Mouse (Mus musculus): ENCODE measurements at regions not wholly inside any gene's neighbourhood (a gene's known extent, or its start where the extent isn't known, plus 50 kb on each side); places are given as distances from the start of the nearest gene placed in this dataset.

DNA sequence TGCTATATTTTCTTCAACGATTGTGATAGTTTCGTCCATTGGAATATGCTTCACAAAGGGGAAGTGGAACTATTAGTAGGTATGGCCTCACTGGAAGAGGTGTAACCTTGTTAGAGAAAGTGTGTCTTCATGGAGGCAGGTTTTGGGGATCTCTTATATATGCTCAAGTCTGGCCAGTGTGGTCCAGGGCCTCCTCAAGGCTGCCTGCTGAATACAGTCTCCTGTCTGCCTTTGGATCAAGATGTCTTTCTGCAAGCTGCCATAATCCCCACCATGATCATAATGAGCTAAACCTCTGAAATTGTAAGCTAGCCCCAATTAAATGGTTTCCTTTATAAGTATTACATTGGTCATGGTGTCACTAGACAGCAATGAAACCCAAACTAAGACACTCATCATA, 384.3 kb downstream of the Btbd3 start:
- DNase-seq (ENCODE audit: low read depth): no peak

DNA sequence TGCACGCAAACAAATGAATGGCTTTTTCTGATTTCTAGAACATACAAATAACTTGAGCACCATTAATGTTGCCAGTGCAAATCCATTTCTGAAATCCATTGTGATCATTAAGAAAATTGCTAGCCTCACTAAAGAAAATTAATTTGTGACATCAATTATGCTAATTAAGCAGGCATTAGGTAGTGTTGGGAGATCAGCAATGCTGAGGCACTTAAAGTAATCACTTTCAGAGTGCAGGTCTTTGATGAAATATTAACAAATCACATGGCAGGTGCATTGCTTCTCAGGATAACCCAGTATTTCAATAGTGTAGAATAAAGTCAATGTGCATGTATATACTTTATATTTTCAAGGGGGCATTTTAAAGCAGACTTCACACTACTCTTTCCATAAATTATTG, 385.0 kb downstream of the Btbd3 start:
- no peak for DNase-seq (ENCODE audit: low read depth)

DNA sequence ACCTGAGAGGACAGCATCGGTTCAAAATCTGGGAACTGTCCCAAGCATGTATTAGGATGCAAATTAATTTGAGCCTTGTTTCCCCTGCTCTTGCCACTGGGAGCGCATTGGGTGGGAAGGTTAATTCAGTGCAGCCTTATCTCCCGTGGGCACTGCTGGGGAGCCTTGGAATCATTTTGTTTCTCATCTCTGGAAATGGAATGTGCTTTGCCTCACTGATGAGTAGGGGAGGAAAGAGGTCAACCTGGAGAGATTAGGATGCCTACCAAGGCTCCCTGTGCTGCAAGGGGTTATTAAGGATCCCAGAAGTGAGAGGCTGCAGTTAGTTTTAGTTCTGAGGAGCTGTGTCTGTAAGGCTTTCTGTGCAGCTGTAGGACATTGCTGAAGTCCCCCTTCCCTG, 392.3 kb downstream of the Btbd3 start:
- no peak for DNase-seq (ENCODE audit: low read depth)

DNA sequence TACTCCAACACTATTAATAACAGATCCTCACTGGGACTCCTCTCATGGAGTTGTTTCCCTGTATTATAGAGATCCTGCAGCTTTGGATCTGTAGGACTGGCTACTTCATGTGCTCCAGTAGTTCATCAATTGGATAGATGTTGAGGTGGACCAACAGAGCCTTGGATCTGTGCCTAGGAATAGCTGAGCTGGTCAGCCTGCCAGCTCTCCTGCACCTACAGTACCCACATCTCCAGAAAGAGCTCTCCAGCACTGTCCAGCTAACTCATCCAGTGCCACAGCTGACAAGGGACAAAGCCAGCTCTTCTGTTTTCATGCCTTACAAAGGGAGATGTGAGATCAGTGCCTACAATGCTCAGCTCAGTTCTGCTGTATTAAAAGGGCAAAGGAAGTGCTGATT, 403.0 kb downstream of the Btbd3 start:
- no peak for DNase-seq (ENCODE audit: low read depth)

DNA sequence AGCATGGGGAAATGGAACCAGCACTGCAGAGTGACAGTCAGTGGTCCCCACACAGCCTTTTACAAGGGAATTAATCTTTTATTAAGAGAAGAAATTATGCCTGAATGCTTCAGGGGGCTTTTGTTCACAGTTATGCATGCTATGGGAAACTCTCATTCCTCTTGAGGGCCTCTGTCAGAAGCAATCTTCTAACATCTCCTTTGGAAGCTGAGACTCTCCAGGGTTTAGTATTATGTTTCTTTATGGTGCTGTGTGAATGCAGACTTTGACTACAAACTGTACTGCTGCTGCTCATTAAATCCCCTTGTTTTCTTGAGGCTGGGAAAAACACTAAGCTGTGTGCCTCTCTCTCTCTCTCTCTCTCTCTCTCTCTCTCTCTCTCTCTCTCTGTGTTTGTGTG, 413.9 kb downstream of the Btbd3 start:
- no peak for DNase-seq (ENCODE audit: low read depth)

DNA sequence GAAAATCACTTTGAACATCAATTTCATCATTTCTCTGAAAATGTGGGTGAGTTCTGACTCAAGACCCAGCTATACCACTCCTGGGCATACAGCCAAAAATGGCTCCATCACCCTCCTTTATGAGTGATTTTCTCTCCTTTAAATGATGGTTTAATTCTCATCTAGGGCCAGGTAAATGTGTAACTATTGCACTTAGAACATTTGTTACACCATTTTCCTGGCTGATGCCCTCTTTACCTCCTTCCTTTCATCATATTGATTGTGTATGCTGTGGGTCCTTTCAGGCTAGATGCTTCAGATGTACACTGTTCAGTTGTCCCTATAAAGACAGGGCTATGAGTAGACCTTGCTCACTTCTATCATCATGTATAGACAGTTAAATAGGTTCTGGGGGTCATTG, 418.4 kb downstream of the Btbd3 start:
- DNase-seq (ENCODE audit: low read depth): no peak

DNA sequence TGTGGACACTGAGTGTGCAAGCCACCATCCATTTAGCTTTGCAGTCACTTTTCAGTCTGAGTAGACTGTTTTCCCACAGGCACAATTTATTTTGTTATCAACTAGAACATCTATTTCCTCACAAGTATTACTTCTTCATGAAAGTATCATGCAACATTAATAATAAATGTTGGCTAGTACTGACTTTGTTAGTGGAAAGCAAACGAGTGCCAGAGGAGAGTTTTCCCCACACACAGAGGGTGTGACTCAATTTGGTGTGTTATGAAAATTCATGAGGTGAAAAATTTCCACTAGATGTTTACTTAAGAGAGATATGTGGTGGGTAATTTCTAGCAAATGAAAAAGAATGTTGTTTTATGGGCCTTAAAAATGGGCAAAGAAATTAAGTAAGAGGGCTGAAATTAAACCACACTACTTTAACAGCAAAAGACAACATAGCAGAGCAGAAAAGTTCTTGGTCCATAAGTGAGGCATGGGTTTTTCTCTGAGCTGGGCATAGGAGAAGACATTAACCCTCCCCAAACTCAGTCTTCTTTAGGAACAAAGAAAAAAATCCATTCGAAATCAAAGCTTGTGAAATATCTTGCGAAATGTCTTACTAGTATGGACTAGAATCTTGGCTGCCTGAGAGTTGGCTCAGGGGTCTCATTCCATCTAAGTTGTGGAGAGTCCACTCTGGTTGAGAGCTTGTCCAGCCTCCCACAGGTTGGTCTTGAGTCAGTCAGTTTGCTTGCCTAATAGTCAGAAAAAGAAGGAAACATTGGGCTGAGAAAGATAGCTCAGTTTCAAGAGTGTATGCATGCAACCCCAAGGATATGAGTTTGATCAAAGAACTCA, 419.1 kb downstream of the Btbd3 start:
- DNase-seq (ENCODE audit: low read depth): no peak

DNA sequence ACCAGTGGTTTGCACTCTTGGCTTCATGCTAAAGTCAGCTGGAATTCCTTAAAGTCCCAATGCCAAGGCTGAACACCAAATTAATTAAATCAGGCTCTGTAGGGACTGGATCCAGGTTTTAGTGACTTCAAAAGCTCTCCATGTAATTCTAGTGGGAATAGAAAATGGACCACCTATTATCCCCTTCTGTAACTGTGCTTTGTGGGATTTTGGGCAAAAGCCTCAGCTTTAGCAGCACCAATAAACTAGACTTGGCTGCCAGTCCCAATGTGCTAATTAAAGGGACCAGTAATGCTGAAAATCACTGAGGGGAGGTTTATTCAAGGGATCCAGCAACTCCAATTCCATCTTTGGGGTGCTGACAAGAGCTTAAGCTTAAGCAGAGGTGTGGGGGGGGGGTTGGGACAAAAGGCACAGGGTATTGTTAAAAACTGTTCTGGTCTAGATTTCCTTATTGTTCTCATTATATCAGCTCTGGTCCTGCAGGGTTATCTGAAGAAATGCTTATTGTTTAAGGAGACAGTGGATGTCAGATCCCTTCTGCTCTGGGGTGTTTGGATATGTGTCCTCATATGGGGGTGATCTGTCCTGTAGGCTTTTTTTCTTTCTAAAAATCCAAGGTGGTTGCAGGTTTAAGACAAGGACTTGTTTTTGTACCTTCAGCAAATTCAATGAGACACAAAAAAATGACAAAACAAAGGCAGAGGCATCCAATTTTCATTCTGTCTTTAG, 431.9 kb downstream of the Btbd3 start:
- no peak for DNase-seq (ENCODE audit: low read depth)

DNA sequence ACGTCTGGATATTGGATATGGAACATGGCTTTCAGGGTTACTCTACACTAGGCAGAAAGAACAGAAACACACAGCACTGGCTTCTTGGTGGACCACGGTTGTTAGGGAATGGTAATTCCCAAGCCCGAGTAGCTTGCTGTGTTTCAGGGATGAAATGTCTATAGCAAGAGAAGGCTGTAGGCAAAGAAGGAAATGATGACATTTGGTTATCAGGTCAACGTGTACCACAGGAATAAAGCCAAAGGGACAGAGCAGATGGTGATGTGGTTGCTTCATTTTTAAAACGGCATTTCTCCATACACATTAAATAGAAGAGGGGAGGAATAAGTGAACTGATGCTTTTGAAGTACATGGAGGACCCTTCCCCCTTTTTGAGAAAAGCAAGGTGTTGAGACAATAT, 433.1 kb downstream of the Btbd3 start:
- DNase-seq (ENCODE audit: low read depth): no peak

DNA sequence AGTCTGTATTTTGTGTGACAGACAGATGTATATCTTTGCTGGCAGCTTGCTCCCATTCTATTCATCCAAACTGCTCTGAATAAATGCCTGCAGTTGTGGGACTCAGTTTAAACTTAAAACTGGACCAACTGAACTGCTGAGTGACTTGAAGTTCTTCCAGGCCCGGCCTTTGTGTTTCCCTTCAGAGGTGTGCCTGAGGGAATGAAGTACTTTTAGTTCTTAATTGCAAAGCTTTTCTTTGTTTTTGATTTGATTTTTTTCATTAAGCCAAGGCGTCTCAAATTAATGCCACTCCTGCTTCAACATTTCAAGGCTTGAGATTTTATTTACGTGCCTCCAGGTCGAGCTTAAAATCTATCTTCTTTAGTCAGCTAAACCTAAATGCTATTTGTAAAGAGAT, 446.4 kb downstream of the Btbd3 start:
- DNase-seq (ENCODE audit: low read depth): no peak

DNA sequence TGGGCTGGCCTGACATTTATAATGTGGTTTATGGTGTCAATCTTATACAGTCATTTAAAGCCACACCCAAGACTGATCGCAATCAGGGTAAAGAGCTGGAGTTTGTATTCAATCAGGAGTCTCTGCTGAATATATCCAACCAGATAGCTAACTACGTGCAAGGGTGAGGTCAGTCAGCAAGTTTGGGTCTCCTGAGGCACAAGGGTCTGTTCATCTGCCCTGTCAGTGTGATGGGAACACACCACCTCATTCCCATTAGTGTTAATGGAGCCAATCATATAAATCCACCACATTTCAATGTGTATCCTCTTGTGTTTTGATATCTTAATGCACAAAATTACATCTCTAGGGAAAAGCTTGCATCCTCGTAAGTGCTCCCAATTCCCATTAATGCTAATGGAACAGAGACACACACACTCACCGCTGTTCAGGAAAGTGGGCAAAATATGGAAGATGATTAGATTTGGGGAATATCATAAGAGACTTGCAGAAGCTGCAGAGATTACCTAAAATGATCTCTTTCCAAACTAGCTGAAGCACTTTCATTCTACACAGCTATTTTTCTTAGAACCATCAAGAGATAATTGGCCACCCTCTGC, 447.7 kb downstream of the Btbd3 start:
- no peak for DNase-seq (ENCODE audit: low read depth)

DNA sequence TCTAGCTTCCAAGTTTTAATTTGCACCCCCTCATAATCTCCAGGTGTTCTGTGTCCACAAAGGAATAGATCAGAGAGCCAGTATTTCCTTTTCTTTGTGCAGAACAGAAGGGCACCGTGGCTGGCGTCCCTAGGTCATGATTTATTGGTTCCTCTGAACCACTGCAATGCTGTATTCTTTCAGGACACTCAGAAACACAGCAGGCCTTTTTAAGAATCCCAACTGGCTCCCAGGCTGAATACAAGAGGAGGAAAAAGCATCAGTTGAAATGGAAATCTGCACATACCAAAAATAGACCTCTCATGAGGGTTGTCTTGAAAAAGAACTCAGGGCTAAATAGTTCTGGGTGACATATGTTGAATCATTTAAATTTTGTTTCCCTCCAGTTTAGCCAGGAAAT, 452.4 kb downstream of the Btbd3 start:
- DNase-seq (ENCODE audit: low read depth): no peak

DNA sequence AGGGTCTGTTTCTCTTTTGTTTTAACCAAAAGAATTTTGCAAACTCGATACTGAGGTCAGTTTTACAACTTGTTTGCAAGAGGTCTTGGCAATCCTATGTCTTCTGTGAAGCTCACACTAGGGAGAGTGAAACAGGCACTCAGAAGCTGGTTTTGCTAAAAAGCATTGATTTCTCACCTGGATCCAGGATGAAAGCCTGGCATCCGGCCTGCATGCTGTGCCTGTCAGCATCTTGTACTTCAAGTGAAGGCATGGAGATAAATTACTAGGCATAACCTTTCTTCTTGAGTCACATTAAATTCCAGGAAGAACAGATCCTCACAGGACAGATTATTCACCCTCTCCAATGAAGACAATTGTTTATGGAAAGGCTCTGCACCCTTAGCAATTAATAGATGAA, 477.5 kb downstream of the Btbd3 start:
- no peak for DNase-seq (ENCODE audit: low read depth)

DNA sequence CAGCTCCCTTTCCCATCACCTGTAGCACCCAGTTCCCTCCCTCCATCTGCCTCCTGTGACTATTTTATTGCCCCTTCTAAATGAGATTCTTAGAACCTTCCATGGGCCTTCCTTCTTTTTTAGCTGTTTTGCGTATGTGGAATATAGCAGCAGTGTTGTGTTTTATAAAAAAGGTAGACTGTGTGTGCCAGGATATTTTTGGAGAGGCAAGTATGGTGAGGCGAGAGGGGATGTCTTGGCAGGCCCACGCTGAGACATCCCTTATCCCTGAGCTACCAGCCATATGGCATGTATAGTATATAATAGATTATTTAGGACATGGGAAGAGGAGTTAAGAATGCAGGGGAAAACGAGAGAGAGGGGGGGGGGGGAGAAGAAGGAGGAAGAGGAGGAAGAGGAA, 488.4 kb downstream of the Btbd3 start:
- no peak for DNase-seq (ENCODE audit: low read depth)

DNA sequence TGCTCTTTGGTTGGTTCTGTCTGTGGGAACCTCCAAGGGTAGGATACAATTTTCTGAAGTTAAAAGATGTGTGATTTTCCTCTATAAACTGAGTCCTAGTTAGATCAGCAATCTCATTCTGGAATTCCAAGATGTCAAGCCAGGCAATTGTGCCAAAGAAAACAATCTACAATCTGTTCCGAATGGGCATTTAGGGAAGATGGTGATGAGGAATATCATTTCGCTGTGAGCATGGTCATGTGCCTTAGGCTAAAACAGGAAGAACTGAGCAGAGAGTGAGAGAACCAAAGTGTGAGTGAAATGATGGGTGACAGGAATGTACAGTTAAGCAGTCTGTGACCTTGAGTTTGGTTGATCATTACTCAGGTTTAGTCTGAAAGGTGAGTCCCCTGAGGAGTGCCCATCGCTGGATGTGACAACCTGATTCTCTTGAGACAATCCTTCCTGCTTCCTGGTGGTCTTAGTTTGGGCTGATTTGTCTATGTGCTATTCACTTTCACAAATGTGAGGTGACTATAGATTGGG, 504.1 kb downstream of the Btbd3 start:
- no peak for DNase-seq (ENCODE audit: low read depth)

DNA sequence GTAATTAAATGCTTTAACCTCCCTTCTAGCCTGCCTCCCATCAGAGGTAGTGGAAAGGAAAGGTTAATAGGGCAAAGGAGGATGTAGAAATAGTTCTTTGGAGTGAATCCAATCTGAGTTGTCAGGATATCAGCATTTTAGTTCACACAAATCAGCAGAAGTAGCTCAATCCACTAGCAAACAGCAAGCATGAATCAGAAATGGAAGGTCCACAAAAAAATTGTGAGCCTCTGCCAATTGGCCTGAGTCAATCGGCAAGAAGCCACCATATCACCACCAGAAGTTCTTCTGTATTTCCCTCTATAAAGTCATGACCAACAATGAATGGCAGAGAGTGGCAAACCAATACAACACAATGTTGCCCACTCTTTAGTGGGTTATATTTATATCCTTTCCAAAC, 505.0 kb downstream of the Btbd3 start:
- DNase-seq (ENCODE audit: low read depth): no peak

DNA sequence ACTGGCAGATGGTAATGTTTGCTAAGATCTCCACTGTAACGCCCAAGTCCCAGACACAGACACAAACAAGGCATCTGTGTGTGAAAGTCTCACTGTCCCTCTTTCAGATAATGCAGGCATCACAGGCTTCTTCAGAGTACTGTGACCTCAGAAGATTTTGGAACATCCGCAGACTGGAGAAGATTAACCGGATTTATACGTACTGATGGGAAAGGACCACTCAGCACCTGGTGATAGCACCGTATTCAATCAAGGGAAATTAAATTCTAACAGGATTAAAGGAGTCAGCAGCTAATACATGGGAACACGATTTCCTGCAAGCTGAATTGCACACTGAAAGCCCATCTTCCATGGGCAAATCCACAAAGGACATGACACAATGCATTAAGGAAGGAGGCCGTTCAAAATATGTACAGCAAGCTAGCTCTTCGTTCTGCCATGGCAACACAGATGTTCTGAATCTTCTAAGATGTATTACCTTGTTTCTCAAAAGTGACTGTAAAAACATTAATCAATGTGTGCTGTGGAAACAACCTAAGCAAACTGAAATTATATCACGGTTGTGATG, 510.0 kb downstream of the Btbd3 start:
- no peak for DNase-seq (ENCODE audit: low read depth)

DNA sequence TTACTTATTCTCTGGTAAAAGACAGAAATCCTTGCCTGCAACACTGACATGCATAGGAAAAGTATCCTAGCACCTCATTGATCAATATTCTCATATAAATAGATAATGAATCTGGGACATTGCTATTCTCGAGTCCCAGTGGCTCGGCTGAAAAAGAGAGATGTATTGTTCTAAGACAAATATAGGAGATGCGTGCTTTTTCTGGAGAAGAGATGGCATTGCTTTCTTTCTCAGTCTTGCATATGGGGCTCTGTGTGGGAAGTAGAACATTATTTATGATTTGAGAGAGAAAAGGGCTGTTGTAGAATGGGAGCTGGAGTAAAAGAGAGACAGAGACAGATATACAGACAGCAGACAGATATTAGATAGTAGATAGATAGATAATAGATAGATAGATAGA, 527.4 kb downstream of the Btbd3 start:
- DNase-seq (ENCODE audit: low read depth): no peak

DNA sequence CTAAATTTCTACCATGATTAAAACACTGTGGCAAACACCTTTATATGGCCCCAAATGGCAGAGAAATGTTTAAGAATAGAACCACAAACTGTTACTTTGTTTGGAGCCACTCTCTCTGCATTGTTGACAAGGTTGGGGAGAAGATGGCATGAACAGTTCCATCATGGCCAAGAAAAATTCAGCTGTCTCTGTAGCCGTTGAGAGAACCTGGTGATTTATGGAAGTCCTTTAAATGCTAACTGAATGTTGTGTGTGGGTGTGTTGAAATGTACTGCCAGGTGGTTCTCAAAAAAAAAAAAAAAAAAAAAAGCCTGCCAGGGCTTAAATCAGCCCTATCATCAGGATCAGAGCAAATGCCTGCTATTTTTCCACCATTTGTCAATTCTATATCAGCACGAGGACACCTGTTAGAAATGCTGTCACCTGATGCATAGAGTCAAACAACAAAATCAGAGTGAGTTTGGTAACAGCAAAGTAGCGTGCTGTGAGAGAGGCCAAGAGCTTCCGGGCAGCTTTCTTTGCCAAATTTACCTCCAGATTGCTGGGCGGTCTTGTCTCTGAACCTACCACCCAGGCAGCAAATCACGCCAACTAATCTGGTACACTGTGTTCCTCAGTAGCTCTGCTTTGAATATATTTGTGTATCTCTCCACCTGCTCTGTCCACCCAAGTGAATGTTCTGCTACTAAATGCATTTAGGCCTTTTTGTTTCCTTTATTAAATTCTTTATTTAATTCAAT, 536.5 kb downstream of the Btbd3 start:
- no peak for DNase-seq (ENCODE audit: low read depth)

DNA sequence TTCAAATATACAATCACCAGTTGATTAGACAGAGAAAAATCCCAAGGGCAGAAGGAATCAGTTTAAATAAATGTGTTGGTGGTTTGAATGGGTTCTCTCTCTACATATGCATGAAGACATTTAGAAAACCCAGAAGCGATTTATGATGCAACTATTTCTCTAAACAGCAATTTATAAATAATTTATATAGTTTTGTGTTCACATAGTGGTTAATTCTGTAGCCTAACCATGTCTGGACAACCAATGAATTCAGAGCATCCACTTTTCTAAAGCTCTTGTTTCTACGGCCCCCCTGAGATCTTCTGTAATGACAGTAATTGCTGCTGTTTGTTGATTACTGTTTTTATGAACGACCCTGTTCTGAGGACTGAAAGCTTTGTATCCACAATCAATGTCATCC, 549.8 kb downstream of the Btbd3 start:
- no peak for DNase-seq (ENCODE audit: low read depth)

DNA sequence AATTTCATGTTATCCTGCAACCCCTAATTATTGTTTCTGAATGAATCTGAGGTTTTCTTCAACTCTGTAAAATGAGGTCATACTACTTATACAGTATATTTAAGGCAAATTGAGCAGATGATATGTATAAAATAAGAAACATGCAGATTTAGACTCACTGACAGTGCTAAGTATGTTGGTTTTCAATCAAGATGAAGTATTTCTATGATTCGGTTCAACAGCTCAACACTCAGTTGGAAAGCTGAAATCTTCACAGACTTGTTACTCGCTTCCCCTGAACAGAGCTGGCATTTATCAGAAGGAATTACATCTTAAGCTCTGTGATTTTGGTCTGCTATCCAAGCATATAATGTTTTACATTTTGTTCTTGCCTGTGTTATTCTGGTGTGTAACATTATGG, 553.4 kb downstream of the Btbd3 start:
- no peak for DNase-seq (ENCODE audit: low read depth)

DNA sequence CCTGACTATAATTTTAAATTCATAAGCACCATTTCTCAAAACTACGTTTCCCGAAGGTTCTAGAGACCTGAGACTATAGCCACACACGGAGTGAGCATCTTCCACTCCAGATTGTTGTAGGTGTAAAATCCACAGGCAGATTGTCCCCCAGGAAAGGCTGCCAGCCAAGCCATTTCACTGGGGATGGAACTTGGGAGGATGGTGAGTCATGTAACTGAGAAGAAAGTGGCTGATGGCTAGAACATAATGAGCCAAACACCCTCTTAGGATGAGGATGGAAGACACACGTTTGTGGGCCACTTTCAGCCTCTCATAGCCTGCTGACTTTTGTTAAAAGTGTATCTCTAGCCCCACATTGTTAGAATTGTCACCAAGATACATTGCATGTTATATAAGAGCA, 564.1 kb downstream of the Btbd3 start:
- DNase-seq (ENCODE audit: low read depth): no peak

Data from 416B (cell line).